Mouse (Mus musculus) cerebellum, postnatal 10 days (tissue): ENCODE measurements at regions not wholly inside any gene's neighbourhood (a gene's known extent, or its start where the extent isn't known, plus 50 kb on each side); places are given as distances from the start of the nearest gene placed in this dataset.
A peak's percentile ranks its signal among the peaks of the same experiment; 100 is the strongest.

Experiments
- DNase-seq, 2 experiments: peaks; one replicate each; pipeline ENCODE4 v3.0.0; 2021; ENCODE audit warnings: mixed read lengths in 2 of 2

GRCm38 (mm10) chr12:96748868-96749615, 1057.0 kb downstream of the Flrt2 start:
- peak; percentile 1 to 2 for DNase-seq

GRCm38 (mm10) chr12:96754714-96755113, 1062.7 kb downstream of the Flrt2 start:
- no peak for DNase-seq

GRCm38 (mm10) chr12:96763153-96763552, 1071.1 kb downstream of the Flrt2 start:
- DNase-seq: no peak

GRCm38 (mm10) chr12:96763621-96764020, 1071.6 kb downstream of the Flrt2 start:
- no peak for DNase-seq

- no peak for DNase-seq
These were observed 1072.2 kb downstream of the Flrt2 start for GRCm38 (mm10) chr12:96764186-96764585.

- DNase-seq: no peak
These were observed 1079.2 kb downstream of the Flrt2 start for GRCm38 (mm10) chr12:96771222-96771621.

- DNase-seq: peak in 1 of 2 experiments; percentile 1
These were observed 1129.3 kb downstream of the Flrt2 start for GRCm38 (mm10) chr12:96821376-96821775.

- DNase-seq: no peak
These were observed 1136.4 kb downstream of the Flrt2 start for GRCm38 (mm10) chr12:96828415-96828814.
